Mouse (Mus musculus) gonadal fat pad, adult 2 months (tissue): ENCODE measurements around the gene Sct. TPM values are rescaled to one million over a fixed set of nuclear protein-coding genes. Genes with fewer than 3 reads are reported as not detected.
"Not testable (repeated sequence)": the region's sequence is repeated elsewhere in the genome, so short reads cannot be mapped to it uniquely, and the experiment has no call there.

Experiments used
- DNase-seq: peaks from one replicate; pipeline ENCODE4 v3.0.0-alpha.2; 2012; ENCODE audit warnings: low read depth
- polyA plus RNA-seq: library from polyadenylated mRNA; depleted of rRNA; stranded (reverse); fragments of >200 nt; gene quantifications from 2 replicates; pipeline ENCODE4 v1.2.3, GENCODE M21; 2012

Sct gene
- polyA plus RNA-seq, 1 experiment, result 5.1 TPM

GRCm38 (mm10) chr7:141291921-141292582, 13.1 kb upstream of the Sct start, which contains the start of gene Drd4:
Drd4 (plus strand) TSS chr7:141292006.
- no peak for DNase-seq

- DNase-seq, result no peak
These were observed 9.1 kb upstream of the Sct start for GRCm38 (mm10) chr7:141288042-141288441.

- DNase-seq, result no peak
These were observed 3.8 kb upstream of the Sct start for GRCm38 (mm10) chr7:141282756-141283155.

- no peak for DNase-seq
These were observed 2.5 kb upstream of the Sct start for GRCm38 (mm10) chr7:141281442-141281841.

GRCm38 (mm10) chr7:141277701-141278678, 943 bp downstream of the Sct start:
- no peak for DNase-seq

- no peak for DNase-seq
These were observed 2.4 kb downstream of the Sct start, which contains the start of gene Cdhr5 for GRCm38 (mm10) chr7:141276546-141276945. Cdhr5 (minus strand) TSS chr7:141276786.

GRCm38 (mm10) chr7:141275356-141275755, 3.6 kb downstream of the Sct start:
- no peak for DNase-seq

GRCm38 (mm10) chr7:141270631-141271030, 8.3 kb downstream of the Sct start:
- DNase-seq, result no peak

GRCm38 (mm10) chr7:141269273-141269545, 9.7 kb downstream of the Sct start:
- DNase-seq, result no peak

GRCm38 (mm10) chr7:141268466-141269272, 10.3 kb downstream of the Sct start:
- DNase-seq, result no peak

GRCm38 (mm10) chr7:141265739-141266561, 13.0 kb downstream of the Sct start, which contains the start of gene Irf7:
Irf7 (minus strand) TSS chr7:141266481.
- DNase-seq, result no peak

- no peak for DNase-seq
These were observed 13.6 kb downstream of the Sct start for GRCm38 (mm10) chr7:141265411-141265738.

- no peak for DNase-seq
These were observed 14.0 kb downstream of the Sct start for GRCm38 (mm10) chr7:141264761-141265410.

GRCm38 (mm10) chr7:141264041-141264700, 14.8 kb downstream of the Sct start:
- DNase-seq, result no peak

- DNase-seq, result no peak
These were observed 15.3 kb downstream of the Sct start for GRCm38 (mm10) chr7:141263640-141264039.

GRCm38 (mm10) chr7:141261480-141261879, 17.5 kb downstream of the Sct start:
- DNase-seq, result no peak

GRCm38 (mm10) chr7:141256159-141256558, 22.8 kb downstream of the Sct start:
- no peak for DNase-seq

GRCm38 (mm10) chr7:141250486-141250885, 28.4 kb downstream of the Sct start:
- DNase-seq, result not testable (repeated sequence)

- no peak for DNase-seq
These were observed 47.4 kb downstream of the Sct start for GRCm38 (mm10) chr7:141231551-141231950.

- no peak for DNase-seq
These were observed 47.8 kb downstream of the Sct start for GRCm38 (mm10) chr7:141231111-141231510.
